Mouse (Mus musculus) hindbrain, embryonic 11.5 days (tissue): Measurements from ENCODE around the gene Sell. TPM values are rescaled to one million over a fixed set of nuclear protein-coding genes. Genes with fewer than 3 reads are reported as not detected.

Experiments used
- ATAC-seq: fragments of 200-750 bp; cut with Nextera tagmentation; 2 replicates; pipeline ENCODE4 v1.8.0; 2017; ENCODE audit warnings: mild to moderate bottlenecking, moderate TSS enrichment, moderate library complexity; ENCODE audit not compliant: low FRiP score
- DNase-seq: peaks from one replicate; pipeline ENCODE4 v3.0.0-alpha.2; 2015; ENCODE audit warnings: low spot score
- H3K27ac ChIP-seq: fragments of 300-500 bp; sonication (generic); 2 replicates; pipeline ENCODE4 v1.5.1; 2014; ENCODE audit warnings: mild to moderate bottlenecking, low read depth, low read length
- H3K27me3 ChIP-seq: fragments of 300-500 bp; sonication (generic); 2 replicates; pipeline ENCODE4 v1.6.1; 2014; ENCODE audit warnings: mild to moderate bottlenecking, low read length, moderate library complexity, mixed read lengths; ENCODE audit not compliant: control insufficient read depth, insufficient read depth
- H3K36me3 ChIP-seq: fragments of 300-500 bp; sonication (generic); 2 replicates; pipeline ENCODE4 v1.6.1; 2014; ENCODE audit warnings: mild to moderate bottlenecking, low read length, moderate library complexity, mixed read lengths; ENCODE audit not compliant: control insufficient read depth, insufficient read depth
- H3K4me1 ChIP-seq: fragments of 300-500 bp; sonication (generic); replicated peaks from 2 replicates; pipeline ENCODE4 v1.6.1; 2014; ENCODE audit warnings: low read length, mixed read lengths; ENCODE audit not compliant: control insufficient read depth, insufficient read depth
- H3K4me2 ChIP-seq: fragments of 300-500 bp; sonication (generic); replicated peaks from 2 replicates; pipeline ENCODE4 v1.6.1; 2014; ENCODE audit warnings: mild to moderate bottlenecking, low read depth, low read length
- H3K4me3 ChIP-seq: fragments of 300-500 bp; sonication (generic); 2 replicates; pipeline ENCODE4 v1.5.1; 2014; ENCODE audit warnings: low read depth, low read length
- H3K9ac ChIP-seq: fragments of 300-500 bp; sonication (generic); 2 replicates; pipeline ENCODE4 v1.6.1; 2014; ENCODE audit warnings: low read depth, low read length
- H3K9me3 ChIP-seq: fragments of 300-500 bp; sonication (generic); 2 replicates; pipeline ENCODE4 v1.6.1; 2016; ENCODE audit warnings: low read length; ENCODE audit not compliant: control insufficient read depth
- WGBS: fragments of 180-500 bp; shearing (Covaris S2); extraction: QIAGEN DNeasy Blood & Tissue Kit; methylation state at CpG from one replicate; pipeline ENCODE4 v1.1.7; 2014; 5-methylcytosine and 5-hydroxymethylcytosine counted together
- polyA plus RNA-seq: library from polyadenylated mRNA; unstranded; fragments of >200 nt; fragmentation: Nextera tagmentation; extraction: Ambion mirVana; gene quantifications from 2 replicates; pipeline ENCODE4 v1.2.1, GENCODE M21; 2014

Sell gene
- polyA plus RNA-seq, 1 experiment from 2014 or later = not detected

DNA sequence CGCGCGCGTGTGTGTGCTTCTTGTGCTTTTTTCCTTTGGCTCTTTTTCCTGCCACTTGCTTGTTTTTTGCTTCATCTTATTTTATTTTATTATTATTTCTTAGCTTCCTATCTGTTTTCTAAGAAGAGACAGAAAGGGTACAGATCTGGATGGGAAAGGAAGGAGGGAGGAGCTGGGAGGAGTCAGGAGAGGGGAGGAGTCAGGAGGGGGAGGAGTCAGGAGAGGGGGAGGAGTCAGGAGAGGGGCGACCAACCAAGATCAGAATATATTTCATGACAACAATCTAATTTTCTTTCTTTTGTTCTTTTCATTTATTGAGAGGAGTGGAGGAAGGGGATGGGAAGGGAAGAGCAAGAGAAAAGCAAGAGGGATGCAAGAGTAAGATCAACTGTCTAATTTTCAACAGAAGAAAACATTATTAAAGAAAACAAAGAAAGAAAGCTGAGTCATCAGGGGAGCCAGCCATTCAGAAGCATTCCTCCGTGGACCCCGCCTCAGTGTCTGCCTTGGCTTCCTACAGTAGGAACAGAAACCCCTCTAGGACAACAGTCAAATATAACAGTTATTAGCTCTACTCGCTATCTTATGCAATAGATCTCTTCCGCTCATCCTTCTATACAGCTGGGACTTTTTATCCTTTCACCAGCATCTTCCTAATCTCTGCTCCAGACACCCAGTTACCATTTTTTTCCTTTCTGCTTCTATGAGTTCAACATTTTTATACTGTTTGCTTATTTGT, 49.0 kb downstream of the Sell start:
- Histone ChIP-seq H3K9ac (no peak overlapping the region), H3K27ac (no peak overlapping the region), H3K4me1 (no peaks in the 10 kb centered on the region), H3K36me3 (no peaks in the 10 kb centered on the region), H3K27me3 (no peaks in the 10 kb centered on the region), H3K4me3 (no peak overlapping the region), H3K4me2 (no peak overlapping the region), H3K9me3 (no peaks in the 10 kb centered on the region)
- WGBS = 93% methylated on average over 9 of the region's 9 CpGs
- no peak for DNase-seq
- no peak for ATAC-seq

DNA sequence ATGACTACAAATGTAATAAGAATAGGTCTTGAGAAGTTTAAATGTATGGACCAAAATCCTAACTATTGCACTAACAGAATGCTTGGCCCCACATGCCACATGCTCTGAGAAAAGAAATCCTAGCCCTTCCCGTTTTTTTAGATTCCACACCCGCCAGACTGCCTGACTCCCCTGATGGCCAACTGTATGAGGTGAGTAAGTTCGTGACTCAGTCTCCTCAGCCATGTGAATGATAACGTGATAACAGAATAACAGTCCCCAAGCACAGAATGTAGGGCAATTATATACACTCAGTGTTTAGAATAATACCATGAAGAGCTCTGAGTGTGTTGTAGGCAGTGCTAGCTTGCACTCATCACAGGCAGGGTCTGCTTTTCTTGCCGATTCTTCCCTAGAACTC, 52.5 kb downstream of the Sell start:
- Histone ChIP-seq H3K9ac (no peak overlapping the region), H3K27ac (no peak overlapping the region), H3K4me2 (no peak overlapping the region), H3K27me3 (no peaks in the 10 kb centered on the region), H3K4me1 (no peaks in the 10 kb centered on the region), H3K36me3 (no peaks in the 10 kb centered on the region), H3K9me3 (no peaks in the 10 kb centered on the region), H3K4me3 (no peak overlapping the region)
- DNase-seq (no peak), ATAC-seq (no peak)
- WGBS = 85% methylated on average over 5 of the region's 5 CpGs

DNA sequence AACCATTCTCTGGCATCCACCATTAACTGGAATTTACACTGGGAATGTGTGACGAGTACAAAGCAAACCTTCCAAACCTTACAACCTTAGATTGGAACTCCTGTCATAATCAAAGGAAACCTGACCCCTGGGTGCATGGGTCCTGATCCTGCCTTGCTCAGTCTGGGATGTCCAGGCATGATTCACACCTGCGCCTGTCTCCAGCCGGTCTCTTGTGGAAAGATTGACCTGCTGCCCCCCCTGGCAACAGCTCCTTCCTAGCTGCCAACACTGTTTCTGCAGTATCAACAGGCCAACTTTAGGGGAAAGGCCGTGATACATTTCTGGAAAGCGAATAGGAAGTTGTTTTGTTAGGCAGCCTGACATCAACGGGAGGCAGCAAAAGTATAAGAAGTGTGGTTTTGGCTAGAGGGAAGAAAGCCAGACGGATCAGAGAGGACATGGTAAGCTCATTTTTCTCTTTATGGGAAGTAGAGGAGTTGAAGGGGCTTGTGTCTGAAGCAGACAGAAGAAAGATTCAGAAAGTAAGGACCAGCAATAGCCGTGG, 53.2 kb downstream of the Sell start, which contains the start of gene Selp:
TSS of gene Selp (plus strand) at position 318 of the 547 bp plus-strand sequence.
- no peaks in the 10 kb centered on the region for H3K36me3 ChIP-seq
- ATAC-seq (no peak), DNase-seq (no peak)
- no peak within 1 kb of the TSS for H3K9ac ChIP-seq
- no peaks in the 10 kb centered on the region for H3K27me3 ChIP-seq
- H3K4me2 ChIP-seq = no peak within 1 kb of the TSS
- no peak within 1 kb of the TSS for H3K4me3 ChIP-seq
- H3K27ac ChIP-seq = no peak within 1 kb of the TSS
- H3K9me3 ChIP-seq = no peaks in the 10 kb centered on the region
- 77% methylated on average over 8 of the region's 8 CpGs for WGBS
- H3K4me1 ChIP-seq = no peaks in the 10 kb centered on the region

DNA sequence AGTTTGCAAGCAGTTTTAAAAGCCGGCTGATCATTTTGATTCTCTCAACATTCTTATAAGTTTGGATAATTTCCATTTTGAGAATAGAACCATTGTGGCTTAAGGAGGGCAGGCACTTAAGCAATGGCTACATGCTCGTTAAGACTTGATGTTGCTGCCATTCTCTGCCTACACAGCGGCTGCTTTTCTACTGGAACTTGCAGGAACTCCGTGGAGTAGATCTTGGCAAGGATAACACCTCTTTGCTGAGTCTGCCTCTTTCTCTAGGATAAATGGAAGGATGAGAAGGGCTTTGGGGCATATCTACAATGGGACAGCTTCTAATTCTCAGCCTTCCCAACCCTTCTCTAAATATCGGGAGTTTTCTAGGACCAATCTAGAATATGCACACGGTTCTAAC, 53.9 kb downstream of the Sell start:
- no peak overlapping the region for H3K9ac ChIP-seq
- no peaks in the 10 kb centered on the region for H3K27me3 ChIP-seq
- no peaks in the 10 kb centered on the region for H3K9me3 ChIP-seq
- no peaks in the 10 kb centered on the region for H3K36me3 ChIP-seq
- ATAC-seq (no peak), DNase-seq (no peak)
- H3K27ac ChIP-seq = no peak overlapping the region
- H3K4me2 ChIP-seq = no peak overlapping the region
- WGBS = 85% methylated on average over 6 of the region's 6 CpGs
- H3K4me3 ChIP-seq = no peak overlapping the region
- H3K4me1 ChIP-seq = no peaks in the 10 kb centered on the region

DNA sequence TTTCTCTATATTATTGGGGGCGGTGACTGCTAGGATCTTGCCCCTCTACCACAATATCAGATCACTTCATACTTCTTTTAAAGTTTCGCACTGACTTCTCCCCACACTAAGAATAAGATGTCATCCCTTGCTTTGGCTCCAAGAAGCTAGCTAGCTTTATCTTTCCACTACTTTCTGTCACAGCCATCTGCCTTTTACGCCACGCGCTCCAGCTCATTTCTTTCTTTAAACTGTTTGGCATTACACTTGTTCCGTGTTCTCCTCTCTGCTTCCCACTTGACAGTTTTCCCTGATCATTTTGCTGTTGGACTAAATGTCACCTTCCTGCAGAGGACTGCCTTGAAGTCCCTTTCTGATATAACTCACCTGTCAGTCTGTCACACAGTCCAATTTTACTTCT, 56.1 kb downstream of the Sell start:
- Histone ChIP-seq H3K4me2 (no peak overlapping the region), H3K36me3 (no peaks in the 10 kb centered on the region), H3K27ac (no peak overlapping the region), H3K27me3 (no peaks in the 10 kb centered on the region), H3K4me1 (no peaks in the 10 kb centered on the region), H3K9me3 (no peaks in the 10 kb centered on the region), H3K4me3 (no peak overlapping the region), H3K9ac (no peak overlapping the region)
- no peak for ATAC-seq
- WGBS = 94% methylated on average over 6 of the region's 6 CpGs
- no peak for DNase-seq

DNA sequence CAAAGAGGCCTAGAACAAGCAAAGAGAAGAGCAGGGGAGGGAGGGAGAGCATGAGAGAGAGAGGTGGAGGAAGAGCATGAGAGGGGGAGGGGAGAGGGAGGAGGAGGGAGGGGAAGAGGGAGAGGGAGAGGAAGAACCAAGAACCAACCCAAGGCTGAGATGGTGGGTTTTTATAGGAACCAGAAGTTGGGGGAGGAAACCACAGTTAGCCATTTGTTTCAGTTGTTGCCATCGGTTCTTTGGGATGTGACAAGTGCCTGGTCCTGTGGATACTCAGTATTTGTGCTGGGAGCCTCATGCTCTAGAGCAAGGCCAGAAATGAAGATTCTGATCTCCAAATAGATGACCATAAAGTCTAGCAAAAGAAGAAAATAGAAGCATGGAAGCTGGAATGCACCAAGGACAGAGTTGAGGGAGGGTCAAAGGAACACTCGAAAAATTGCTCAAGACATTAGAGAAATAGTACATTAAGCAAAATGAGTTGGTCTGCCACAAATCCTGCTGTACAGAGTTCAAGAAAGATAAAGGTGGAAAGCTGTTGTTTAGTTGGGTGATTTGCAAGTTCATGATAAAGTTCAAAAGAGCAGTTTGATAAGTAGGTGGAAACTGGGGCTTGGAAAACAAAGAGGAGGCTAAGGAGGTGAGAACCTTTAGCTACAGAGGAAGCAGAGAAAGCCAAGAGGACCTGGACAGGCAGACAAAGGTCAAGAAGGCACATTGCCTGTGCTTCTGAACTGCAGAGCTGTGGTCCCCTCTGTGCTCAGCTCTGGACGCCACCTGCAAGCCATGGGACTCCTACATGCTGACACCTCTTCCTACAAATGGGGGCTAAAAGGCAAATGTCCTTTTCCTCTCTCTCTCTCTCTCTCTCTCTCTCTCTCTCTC, 58.4 kb downstream of the Sell start:
- Histone ChIP-seq H3K36me3 (no peaks in the 10 kb centered on the region), H3K4me3 (no peak overlapping the region), H3K9me3 (no peaks in the 10 kb centered on the region), H3K27ac (no peak overlapping the region), H3K4me1 (no peaks in the 10 kb centered on the region), H3K9ac (no peak overlapping the region), H3K4me2 (no peak overlapping the region), H3K27me3 (no peaks in the 10 kb centered on the region)
- ATAC-seq = no peak
- no peak for DNase-seq
- WGBS = 81% methylated on average over 3 of the region's 3 CpGs

DNA sequence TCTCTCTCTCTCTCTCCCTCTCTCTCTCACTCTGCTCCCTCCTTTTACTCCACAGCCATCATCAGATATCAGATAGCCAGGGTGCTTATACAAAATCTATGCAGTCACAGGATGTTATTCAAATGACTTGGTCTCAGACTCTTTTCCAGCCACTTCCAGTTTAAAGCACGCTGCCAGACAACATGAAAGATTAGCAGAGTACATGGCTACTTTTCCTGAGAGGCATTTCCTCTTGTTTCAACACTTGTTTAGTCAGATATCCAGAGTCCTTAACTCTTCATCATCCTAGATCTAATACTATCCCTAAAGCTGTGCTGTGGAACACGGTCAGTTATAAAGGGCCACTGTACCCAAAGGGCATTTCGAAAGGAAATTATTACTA, 59.0 kb downstream of the Sell start:
- Histone ChIP-seq H3K9ac (no peak overlapping the region), H3K27me3 (no peaks in the 10 kb centered on the region), H3K27ac (no peak overlapping the region), H3K36me3 (no peaks in the 10 kb centered on the region), H3K4me2 (no peak overlapping the region), H3K4me1 (no peaks in the 10 kb centered on the region), H3K9me3 (no peaks in the 10 kb centered on the region), H3K4me3 (no peak overlapping the region)
- 89% methylated on average over 3 of the region's 3 CpGs for WGBS
- ATAC-seq (no peak), DNase-seq (no peak)

DNA sequence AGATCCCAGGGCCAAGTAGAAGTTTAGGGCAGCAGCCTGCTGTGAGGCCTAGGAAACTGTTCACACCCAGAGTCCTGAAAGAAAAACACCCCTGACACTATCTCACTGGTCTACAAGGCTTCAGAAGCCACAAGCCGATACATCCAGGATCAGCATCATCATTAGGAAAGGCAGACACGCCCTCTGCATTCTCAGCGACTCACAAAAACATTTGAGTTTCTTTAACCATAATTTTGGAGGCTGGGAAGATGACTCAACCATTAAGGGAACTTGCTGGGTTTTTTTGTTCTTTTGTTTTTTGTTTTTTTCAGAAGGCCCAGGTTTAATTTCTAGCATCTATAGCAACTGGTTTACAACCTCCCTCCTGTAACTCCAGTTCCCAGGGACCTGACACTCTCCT, 62.1 kb downstream of the Sell start:
- no peaks in the 10 kb centered on the region for H3K36me3 ChIP-seq
- H3K27ac ChIP-seq = no peak overlapping the region
- 71% methylated on average over 3 of the region's 3 CpGs for WGBS
- no peak for ATAC-seq
- H3K27me3 ChIP-seq = no peaks in the 10 kb centered on the region
- no peak overlapping the region for H3K4me3 ChIP-seq
- DNase-seq = no peak
- no peak overlapping the region for H3K9ac ChIP-seq
- no peak overlapping the region for H3K4me2 ChIP-seq
- H3K9me3 ChIP-seq = no peaks in the 10 kb centered on the region
- no peaks in the 10 kb centered on the region for H3K4me1 ChIP-seq
